Mouse (Mus musculus) E14TG2a.4 (cell line): Measurements from ENCODE around the gene Itpr1.

ENCODE experiments used
- H3K27me3 ChIP-seq: 2 replicates; pipeline ENCODE4 v1.6.1; 2014; ENCODE audit warnings: low read length, control low read depth; ENCODE audit not compliant: insufficient read depth
- H3K36me3 ChIP-seq: 2 replicates; pipeline ENCODE4 v1.6.1; 2014; ENCODE audit warnings: low read length, control low read depth; ENCODE audit not compliant: insufficient read depth
- H3K4me1 ChIP-seq: replicated peaks from 2 replicates; pipeline ENCODE4 v1.6.1; 2014; ENCODE audit warnings: low read depth, low read length, control low read depth
- H3K4me3 ChIP-seq: replicated peaks from 2 replicates; pipeline ENCODE4 v1.5.1; 2014; ENCODE audit warnings: mild to moderate bottlenecking, low read length
- H3K9me3 ChIP-seq: 2 replicates; pipeline ENCODE4 v1.6.1; 2014; ENCODE audit warnings: low read length, control low read depth
- CTCF ChIP-seq: conservative IDR thresholded peaks from 2 replicates; pipeline ENCODE4 v1.5.1; 2014; ENCODE audit warnings: low read length
- NANOG ChIP-seq: IDR thresholded peaks from 2 replicates; pipeline ENCODE4 v1.6.1; 2014; ENCODE audit warnings: borderline replicate concordance, low read length, mixed read lengths
- POU5F1 ChIP-seq: IDR thresholded peaks from 2 replicates; pipeline ENCODE4 v1.6.1; 2014; ENCODE audit warnings: low read length, borderline replicate concordance

The Itpr1 gene

GRCm38 (mm10) chr6:108432836-108433235, 219.9 kb downstream of the Itpr1 start:
- Histone ChIP-seq H3K27me3 (no peaks in the 10 kb centered on the region), H3K4me3 (no peak overlapping the region), H3K9me3 (no peaks in the 10 kb centered on the region), H3K36me3 (peaks cover 16% of the 10 kb centered on the region; the same call in 1 of the 2 replicates), H3K4me1 (peaks cover 34% of the 10 kb centered on the region)
- TF ChIP-seq NANOG, result no peak
- TF ChIP-seq POU5F1, result no peak
- TF ChIP-seq CTCF, result no peak

GRCm38 (mm10) chr6:108434816-108435215, 221.9 kb downstream of the Itpr1 start:
- H3K36me3 ChIP-seq, result peaks cover 15% of the 10 kb centered on the region; the same call in 1 of the 2 replicates
- no peaks in the 10 kb centered on the region for H3K9me3 ChIP-seq
- no peak for TF ChIP-seq POU5F1
- TF ChIP-seq CTCF, result no peak
- TF ChIP-seq NANOG, result no peak
- no peaks in the 10 kb centered on the region for H3K27me3 ChIP-seq
- peaks cover 26% of the 10 kb centered on the region for H3K4me1 ChIP-seq
- no peak overlapping the region for H3K4me3 ChIP-seq

- Histone ChIP-seq H3K4me3 (no peak overlapping the region), H3K36me3 (peaks cover 12% of the 10 kb centered on the region), H3K4me1 (peaks cover 22% of the 10 kb centered on the region), H3K27me3 (no peaks in the 10 kb centered on the region), H3K9me3 (no peaks in the 10 kb centered on the region)
- no peak for TF ChIP-seq NANOG
- TF ChIP-seq POU5F1, result no peak
- TF ChIP-seq CTCF, result no peak
Observed at GRCm38 (mm10) chr6:108435467-108435866, 222.6 kb downstream of the Itpr1 start.

GRCm38 (mm10) chr6:108436608-108437007, 223.7 kb downstream of the Itpr1 start:
- Histone ChIP-seq H3K27me3 (no peaks in the 10 kb centered on the region), H3K9me3 (no peaks in the 10 kb centered on the region), H3K4me3 (no peak overlapping the region), H3K36me3 (peaks cover 15% of the 10 kb centered on the region), H3K4me1 (peaks cover 17% of the 10 kb centered on the region)
- TF ChIP-seq POU5F1, result no peak
- no peak for TF ChIP-seq CTCF
- no peak for TF ChIP-seq NANOG

- Histone ChIP-seq H3K4me3 (no peak overlapping the region), H3K9me3 (peaks cover 4% of the 10 kb centered on the region; the same call in 1 of the 2 replicates), H3K27me3 (no peaks in the 10 kb centered on the region), H3K4me1 (peaks cover 3% of the 10 kb centered on the region; the same call in 1 of the 2 replicates), H3K36me3 (peaks cover 25% of the 10 kb centered on the region)
- TF ChIP-seq CTCF (peak; percentile 58), POU5F1 (no peak), NANOG (no peak)
Observed at GRCm38 (mm10) chr6:108441290-108441689, 228.4 kb downstream of the Itpr1 start.

GRCm38 (mm10) chr6:108442291-108442690, 229.4 kb downstream of the Itpr1 start:
- Histone ChIP-seq H3K4me3 (no peak overlapping the region), H3K4me1 (peaks cover 3% of the 10 kb centered on the region)
- TF ChIP-seq POU5F1 (no peak), CTCF (no peak), NANOG (no peak)

GRCm38 (mm10) chr6:108444435-108444834, 231.5 kb downstream of the Itpr1 start:
- Histone ChIP-seq H3K9me3 (peaks cover 4% of the 10 kb centered on the region; the same call in 1 of the 2 replicates), H3K4me1 (peaks cover 25% of the 10 kb centered on the region), H3K27me3 (no peaks in the 10 kb centered on the region), H3K36me3 (peaks cover 23% of the 10 kb centered on the region), H3K4me3 (no peak overlapping the region)
- TF ChIP-seq CTCF, result no peak
- TF ChIP-seq POU5F1, result no peak
- TF ChIP-seq NANOG, result no peak

More at GRCm38 (mm10) chr6:108442291-108442690, 229.4 kb downstream of the Itpr1 start:
- Histone ChIP-seq H3K9me3 (peaks cover 4% of the 10 kb centered on the region; the same call in 1 of the 2 replicates), H3K27me3 (no peaks in the 10 kb centered on the region), H3K36me3 (peaks cover 26% of the 10 kb centered on the region)

- Histone ChIP-seq H3K36me3 (peaks cover 28% of the 10 kb centered on the region), H3K27me3 (no peaks in the 10 kb centered on the region), H3K9me3 (peaks cover 4% of the 10 kb centered on the region; the same call in 1 of the 2 replicates), H3K4me3 (no peak overlapping the region), H3K4me1 (peaks cover 30% of the 10 kb centered on the region)
- no peak for TF ChIP-seq NANOG
Observed at GRCm38 (mm10) chr6:108445006-108445405, 232.1 kb downstream of the Itpr1 start.

GRCm38 (mm10) chr6:108446766-108447165, 233.9 kb downstream of the Itpr1 start:
- peaks cover 30% of the 10 kb centered on the region for H3K4me1 ChIP-seq
- no peak for TF ChIP-seq NANOG
- TF ChIP-seq CTCF, result no peak
- no peak for TF ChIP-seq POU5F1
- H3K9me3 ChIP-seq, result peaks cover 4% of the 10 kb centered on the region; the same call in 1 of the 2 replicates
- peaks cover 27% of the 10 kb centered on the region for H3K36me3 ChIP-seq
- H3K27me3 ChIP-seq, result no peaks in the 10 kb centered on the region
- H3K4me3 ChIP-seq, result no peak overlapping the region
